Mouse (Mus musculus) C2C12 (cell line): ENCODE data around the gene March9. TPM values are rescaled to one million over a fixed set of nuclear protein-coding genes. Genes with fewer than 3 reads are reported as not detected.
A peak's percentile ranks its signal among the peaks of the same experiment; 100 is the strongest.

Experiments
- H3K27me3 ChIP-seq: one replicate; pipeline ENCODE4 v1.6.1; 2011; ENCODE audit not compliant: control insufficient read depth, insufficient read depth, insufficient read length
- H3K36me3 ChIP-seq: one replicate; pipeline ENCODE4 v1.6.1; 2011; ENCODE audit not compliant: control insufficient read depth, insufficient read depth
- H3K4me3 ChIP-seq: one replicate; pipeline ENCODE4 v1.5.1; 2011; ENCODE audit warnings: mild to moderate bottlenecking, control low read depth; ENCODE audit not compliant: poor library complexity, insufficient read depth, severe bottlenecking
- H3K79me2 ChIP-seq: one replicate; pipeline ENCODE4 v1.6.1; 2011; ENCODE audit not compliant: control insufficient read depth, insufficient read depth
- H3K79me3 ChIP-seq: one replicate; pipeline ENCODE4 v1.6.1; 2011; ENCODE audit warnings: low read depth, control low read depth
- H3ac ChIP-seq: one replicate; pipeline ENCODE3; 2011; ENCODE audit warnings: low read depth; ENCODE audit not compliant: control insufficient read depth, insufficient read length
- CEBPB ChIP-seq: IDR thresholded peaks from one replicate; pipeline ENCODE4 v1.6.1; 2011; ENCODE audit warnings: low read depth, mild to moderate bottlenecking, control low read depth, moderate library complexity
- CTCF ChIP-seq: IDR thresholded peaks from one replicate; pipeline ENCODE4 v1.5.1; 2011; ENCODE audit not compliant: control insufficient read depth, insufficient read depth, insufficient read length
- FOSL1 ChIP-seq: IDR thresholded peaks from one replicate; pipeline ENCODE4 v1.8.0; 2011; ENCODE audit warnings: mild to moderate bottlenecking, low read length; ENCODE audit not compliant: poor library complexity, insufficient read depth, severe bottlenecking
- MAX ChIP-seq: IDR thresholded peaks from one replicate; pipeline ENCODE4 v1.6.1; 2011; ENCODE audit warnings: mild to moderate bottlenecking, control low read depth
- MYOD1 ChIP-seq: IDR thresholded peaks from one replicate; pipeline ENCODE4 v1.6.1; 2011; ENCODE audit warnings: low read depth; ENCODE audit not compliant: control insufficient read depth, insufficient read length
- MYOG ChIP-seq: IDR thresholded peaks from one replicate; pipeline ENCODE4 v1.6.1; 2011; ENCODE audit not compliant: control insufficient read depth, insufficient read length; ENCODE audit errors: extremely low read depth
- USF1 ChIP-seq: IDR thresholded peaks from one replicate; pipeline ENCODE4 v1.6.1; 2011; ENCODE audit warnings: low read depth, mild to moderate bottlenecking, control low read depth, moderate library complexity
- polyA plus RNA-seq: library from polyadenylated mRNA; unstranded; fragments of >200 nt; fragmentation: generic; extraction: Trizol; gene quantifications from one replicate; pipeline ENCODE4 v1.2.1, GENCODE M21; 2012; ENCODE audit warnings: missing spikeins

The March9 gene
- polyA plus RNA-seq, 1 experiment, result 3.0 TPM

- Histone ChIP-seq H3K79me3 (peaks cover 2% of the 10 kb centered on the region), H3ac (no peak overlapping the region), H3K4me3 (no peak overlapping the region), H3K36me3 (no peaks in the 10 kb centered on the region), H3K27me3 (no peaks in the 10 kb centered on the region), H3K79me2 (peaks cover 4% of the 10 kb centered on the region)
- TF ChIP-seq MAX (no peak), USF1 (no peak), FOSL1 (no peak), MYOD1 (no peak), CTCF (no peak), CEBPB (no peak), MYOG (no peak)
Measured at GRCm38 (mm10) chr10:127058708-127059107, 1.3 kb downstream of the March9 start.

DNA sequence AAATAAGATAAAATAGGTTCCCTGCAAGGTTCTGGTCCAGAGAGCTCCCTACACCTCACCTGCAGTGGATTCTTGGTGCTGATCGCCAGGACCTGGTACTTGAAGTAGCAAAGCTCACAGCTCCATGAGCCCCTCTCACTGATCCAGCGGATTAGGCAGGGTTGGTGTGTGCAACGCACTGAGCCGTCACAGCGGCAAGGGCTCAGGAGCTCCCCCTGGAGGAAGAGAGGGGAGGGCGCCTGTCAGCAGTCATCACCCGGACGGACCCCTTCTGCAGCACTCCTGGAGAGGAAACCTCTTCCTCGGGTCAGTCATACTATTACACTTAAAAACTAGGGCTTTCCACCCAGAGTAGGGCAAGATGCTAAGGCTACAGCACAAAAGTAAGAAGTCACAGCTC lies 1.8 kb downstream of the March9 start:
- Histone ChIP-seq H3K79me2 (no peaks in the 10 kb centered on the region), H3ac (no peak overlapping the region), H3K36me3 (no peaks in the 10 kb centered on the region), H3K4me3 (no peak overlapping the region), H3K27me3 (no peaks in the 10 kb centered on the region), H3K79me3 (no peaks in the 10 kb centered on the region)
- no peak for TF ChIP-seq USF1
- peak; percentile 90 for TF ChIP-seq CTCF

GRCm38 (mm10) chr10:127056490-127056889 lies 3.5 kb downstream of the March9 start:
- Histone ChIP-seq H3ac (no peak overlapping the region), H3K79me3 (no peaks in the 10 kb centered on the region), H3K36me3 (no peaks in the 10 kb centered on the region), H3K27me3 (no peaks in the 10 kb centered on the region), H3K4me3 (no peak overlapping the region), H3K79me2 (no peaks in the 10 kb centered on the region)
- no peak for TF ChIP-seq MYOD1
- TF ChIP-seq CTCF, result no peak

GRCm38 (mm10) chr10:127055406-127055805 lies 4.6 kb downstream of the March9 start:
- Histone ChIP-seq H3K27me3 (peaks cover 3% of the 10 kb centered on the region), H3K79me2 (no peaks in the 10 kb centered on the region), H3K4me3 (no peak overlapping the region), H3K79me3 (no peaks in the 10 kb centered on the region), H3ac (no peak overlapping the region), H3K36me3 (no peaks in the 10 kb centered on the region)
- TF ChIP-seq MYOG (no peak), MAX (no peak), MYOD1 (no peak), CTCF (no peak), FOSL1 (no peak), CEBPB (no peak), USF1 (no peak)

DNA sequence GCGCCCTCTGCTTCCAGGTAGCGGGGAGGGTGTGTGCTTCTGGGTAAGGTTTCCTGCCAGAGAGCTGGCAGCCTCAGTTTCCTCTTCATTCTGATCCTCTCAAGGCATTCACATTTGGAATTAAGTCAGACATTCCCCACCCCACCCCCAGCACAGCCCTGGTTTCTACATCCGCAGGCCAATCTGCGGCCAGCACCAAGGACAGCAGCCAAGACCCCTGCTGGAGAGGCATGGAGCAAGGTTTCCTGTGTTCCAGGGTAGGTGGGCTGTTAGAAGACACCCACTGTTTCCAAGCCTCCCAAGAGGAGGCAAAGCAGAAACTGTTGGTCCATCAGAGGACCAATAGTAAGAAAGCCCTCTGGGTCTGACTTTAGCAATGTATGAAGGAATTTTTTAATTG lies 5.3 kb downstream of the March9 start:
- Histone ChIP-seq H3ac (no peak overlapping the region), H3K79me3 (no peaks in the 10 kb centered on the region), H3K79me2 (no peaks in the 10 kb centered on the region), H3K27me3 (peaks cover 9% of the 10 kb centered on the region), H3K4me3 (no peak overlapping the region), H3K36me3 (no peaks in the 10 kb centered on the region)
- no peak for TF ChIP-seq FOSL1
- no peak for TF ChIP-seq MYOD1
- TF ChIP-seq CTCF, result no peak

DNA sequence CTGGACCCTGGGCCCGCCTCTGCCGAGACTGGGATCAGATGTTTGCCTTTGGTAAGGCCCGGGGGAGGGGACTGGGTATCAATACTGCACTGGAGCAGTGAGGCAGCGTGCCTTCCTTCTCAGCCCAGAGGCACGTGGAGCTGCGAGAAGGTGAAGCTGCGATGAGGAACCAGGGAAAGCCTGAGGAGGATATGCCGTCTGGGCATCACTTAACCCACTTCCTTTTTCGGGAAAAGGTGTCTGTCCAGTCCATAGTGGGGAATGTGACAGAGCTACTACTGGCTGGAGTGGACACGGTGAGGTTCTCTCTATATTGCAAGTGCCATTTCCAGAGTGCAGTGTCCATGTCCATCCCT lies 9.9 kb downstream of the March9 start:
- Histone ChIP-seq H3K36me3 (peaks cover 7% of the 10 kb centered on the region), H3ac (no peak overlapping the region), H3K79me3 (no peaks in the 10 kb centered on the region), H3K79me2 (no peaks in the 10 kb centered on the region), H3K27me3 (peaks cover 17% of the 10 kb centered on the region), H3K4me3 (no peak overlapping the region)
- TF ChIP-seq CTCF (no peak), MYOG (no peak), MYOD1 (no peak), USF1 (no peak), FOSL1 (no peak), MAX (no peak)
